Mouse (Mus musculus) stomach, embryonic 15.5 days (tissue): ENCODE results near the gene Atxn7l1. TPM values are rescaled to one million over a fixed set of nuclear protein-coding genes. Genes with fewer than 3 reads are reported as not detected.

ENCODE experiments used
- ATAC-seq: fragments of 200-750 bp; cut with Nextera tagmentation; 2 replicates; pipeline ENCODE4 v1.8.0; 2017; ENCODE audit warnings: low read depth, moderate number of reproducible peaks, moderate TSS enrichment; ENCODE audit not compliant: insufficient read depth, low FRiP score
- H3K27ac ChIP-seq: fragments of 300-500 bp; sonication (generic); 2 replicates; pipeline ENCODE4 v1.5.1; 2015; ENCODE audit warnings: mild to moderate bottlenecking, inconsistent platforms
- H3K27me3 ChIP-seq: fragments of 300-500 bp; sonication (generic); replicated peaks from 2 replicates; pipeline ENCODE4 v1.6.1; 2015; ENCODE audit warnings: inconsistent platforms
- H3K36me3 ChIP-seq: fragments of 300-500 bp; sonication (generic); 2 replicates; pipeline ENCODE4 v1.6.1; 2015; ENCODE audit warnings: inconsistent platforms
- H3K4me1 ChIP-seq: fragments of 300-500 bp; sonication (generic); 2 replicates; pipeline ENCODE4 v1.6.1; 2015; ENCODE audit warnings: inconsistent platforms
- H3K4me2 ChIP-seq: fragments of 300-500 bp; sonication (generic); 2 replicates; pipeline ENCODE4 v1.6.1; 2015; ENCODE audit warnings: mild to moderate bottlenecking, inconsistent platforms
- H3K4me3 ChIP-seq: fragments of 300-500 bp; sonication (generic); replicated peaks from 2 replicates; pipeline ENCODE4 v1.5.1; 2015; ENCODE audit warnings: inconsistent platforms
- H3K9ac ChIP-seq: fragments of 300-500 bp; sonication (generic); 2 replicates; pipeline ENCODE4 v1.6.1; 2015; ENCODE audit warnings: inconsistent platforms
- H3K9me3 ChIP-seq: fragments of 300-500 bp; sonication (generic); 2 replicates; pipeline ENCODE4 v1.6.1; 2016; ENCODE audit warnings: inconsistent platforms
- WGBS: fragments of 180-500 bp; shearing (Covaris S2); methylation state at CpG from one replicate; pipeline ENCODE4 v1.1.7; 2015; 5-methylcytosine and 5-hydroxymethylcytosine counted together
- polyA plus RNA-seq: library from polyadenylated mRNA; unstranded; fragments of >200 nt; fragmentation: Nextera tagmentation; extraction: Ambion mirVana; gene quantifications from 2 replicates; pipeline ENCODE4 v1.2.1, GENCODE M21; 2015

Atxn7l1 gene
- polyA plus RNA-seq, 1 experiment from 2014 or later = 13.1 TPM

- 53% methylated on average over 7 of the region's 7 CpGs for WGBS
- H3K27me3 ChIP-seq = no peaks in the 10 kb centered on the region
- H3K4me2 ChIP-seq = no peak overlapping the region
- no peak overlapping the region for H3K27ac ChIP-seq
- H3K4me1 ChIP-seq = peaks cover 27% of the 10 kb centered on the region; the same call in 1 of the 2 replicates
- H3K4me3 ChIP-seq = no peak overlapping the region
- H3K9ac ChIP-seq = no peak overlapping the region
- no peaks in the 10 kb centered on the region for H3K9me3 ChIP-seq
- H3K36me3 ChIP-seq = 0 out of 2 replicates have a peak, but pooled peaks cover 3% of the 10 kb centered on the region
- ATAC-seq = no peak
Measured at GRCm38 (mm10) chr12:33174171-33174570, 26.7 kb downstream of the Atxn7l1 start.

GRCm38 (mm10) chr12:33174675-33175357, 27.3 kb downstream of the Atxn7l1 start:
- Histone ChIP-seq H3K4me3 (no peak overlapping the region), H3K36me3 (0 out of 2 replicates have a peak, but pooled peaks cover 3% of the 10 kb centered on the region), H3K9ac (no peak overlapping the region), H3K27ac (no peak overlapping the region), H3K27me3 (no peaks in the 10 kb centered on the region), H3K4me2 (no peak overlapping the region), H3K4me1 (peaks cover 27% of the 10 kb centered on the region; the same call in 1 of the 2 replicates), H3K9me3 (no peaks in the 10 kb centered on the region)
- 62% methylated on average over 10 of the region's 10 CpGs for WGBS
- ATAC-seq = no peak

GRCm38 (mm10) chr12:33175621-33176554, 28.4 kb downstream of the Atxn7l1 start:
- H3K4me2 ChIP-seq = peak overlapping the region; percentile 52
- peak overlapping the region; percentile 27 for H3K4me3 ChIP-seq
- no peak overlapping the region for H3K9ac ChIP-seq
- no peak overlapping the region for H3K27ac ChIP-seq
- ATAC-seq = peak; percentile 61
- H3K4me1 ChIP-seq = peaks cover 23% of the 10 kb centered on the region; the same call in 1 of the 2 replicates
- no peaks in the 10 kb centered on the region for H3K9me3 ChIP-seq
- 12% methylated on average over 25 of the region's 25 CpGs for WGBS
- H3K36me3 ChIP-seq = 0 out of 2 replicates have a peak, but pooled peaks cover 3% of the 10 kb centered on the region
- no peaks in the 10 kb centered on the region for H3K27me3 ChIP-seq

GRCm38 (mm10) chr12:33176555-33176900, 29.0 kb downstream of the Atxn7l1 start:
- ATAC-seq = no peak
- Histone ChIP-seq H3K9me3 (no peaks in the 10 kb centered on the region), H3K36me3 (0 out of 2 replicates have a peak, but pooled peaks cover 3% of the 10 kb centered on the region), H3K27me3 (no peaks in the 10 kb centered on the region), H3K9ac (no peak overlapping the region), H3K4me2 (peak overlapping the region; percentile 52), H3K4me1 (peaks cover 23% of the 10 kb centered on the region; the same call in 1 of the 2 replicates), H3K4me3 (peak overlapping the region; percentile 27), H3K27ac (no peak overlapping the region)
- WGBS = 47% methylated on average over 5 of the region's 5 CpGs

GRCm38 (mm10) chr12:33180421-33180820, 32.9 kb downstream of the Atxn7l1 start:
- H3K4me2 ChIP-seq = no peak overlapping the region
- no peaks in the 10 kb centered on the region for H3K9me3 ChIP-seq
- H3K27me3 ChIP-seq = no peaks in the 10 kb centered on the region
- no peak for ATAC-seq
- H3K9ac ChIP-seq = no peak overlapping the region
- no peak overlapping the region for H3K4me3 ChIP-seq
- 77% methylated on average over 2 of the region's 2 CpGs for WGBS
- peaks cover 14% of the 10 kb centered on the region; the same call in 1 of the 2 replicates for H3K4me1 ChIP-seq
- H3K27ac ChIP-seq = no peak overlapping the region
- H3K36me3 ChIP-seq = no peaks in the 10 kb centered on the region

GRCm38 (mm10) chr12:33181875-33182274, 34.4 kb downstream of the Atxn7l1 start:
- no peak for ATAC-seq
- H3K4me2 ChIP-seq = no peak overlapping the region
- no peak overlapping the region for H3K9ac ChIP-seq
- 0 out of 2 replicates have a peak, but pooled peaks cover 2% of the 10 kb centered on the region for H3K4me1 ChIP-seq
- H3K4me3 ChIP-seq = no peak overlapping the region
- WGBS = 77% methylated on average over 4 of the region's 4 CpGs
- H3K36me3 ChIP-seq = no peaks in the 10 kb centered on the region
- no peaks in the 10 kb centered on the region for H3K27me3 ChIP-seq
- no peak overlapping the region for H3K27ac ChIP-seq
- no peaks in the 10 kb centered on the region for H3K9me3 ChIP-seq

- H3K36me3 ChIP-seq = no peaks in the 10 kb centered on the region
- H3K9ac ChIP-seq = no peak overlapping the region
- H3K27ac ChIP-seq = no peak overlapping the region
- WGBS = 78% methylated on average over 11 of the region's 11 CpGs
- H3K4me3 ChIP-seq = no peak overlapping the region
- H3K27me3 ChIP-seq = no peaks in the 10 kb centered on the region
- no peaks in the 10 kb centered on the region for H3K9me3 ChIP-seq
- H3K4me1 ChIP-seq = no peaks in the 10 kb centered on the region
- H3K4me2 ChIP-seq = no peak overlapping the region
- ATAC-seq = no peak
Measured at GRCm38 (mm10) chr12:33182428-33183137, 35.1 kb downstream of the Atxn7l1 start.

- no peaks in the 10 kb centered on the region for H3K36me3 ChIP-seq
- ATAC-seq = no peak
- WGBS = 73% methylated on average over 4 of the region's 4 CpGs
- no peak overlapping the region for H3K4me3 ChIP-seq
- H3K4me1 ChIP-seq = no peaks in the 10 kb centered on the region
- no peaks in the 10 kb centered on the region for H3K27me3 ChIP-seq
- H3K9ac ChIP-seq = no peak overlapping the region
- H3K9me3 ChIP-seq = no peaks in the 10 kb centered on the region
- H3K27ac ChIP-seq = no peak overlapping the region
- no peak overlapping the region for H3K4me2 ChIP-seq
Measured at GRCm38 (mm10) chr12:33183138-33183627, 35.7 kb downstream of the Atxn7l1 start.

GRCm38 (mm10) chr12:33184137-33184536, 36.6 kb downstream of the Atxn7l1 start:
- Histone ChIP-seq H3K27me3 (no peaks in the 10 kb centered on the region), H3K4me1 (no peaks in the 10 kb centered on the region), H3K9ac (no peak overlapping the region), H3K4me3 (no peak overlapping the region), H3K27ac (no peak overlapping the region), H3K36me3 (no peaks in the 10 kb centered on the region), H3K9me3 (no peaks in the 10 kb centered on the region), H3K4me2 (no peak overlapping the region)
- ATAC-seq = no peak
- WGBS = 97% methylated on average over 3 of the region's 3 CpGs

- H3K27me3 ChIP-seq = no peaks in the 10 kb centered on the region
- no peaks in the 10 kb centered on the region for H3K4me1 ChIP-seq
- no peak overlapping the region for H3K9ac ChIP-seq
- H3K4me2 ChIP-seq = no peak overlapping the region
- no peaks in the 10 kb centered on the region for H3K36me3 ChIP-seq
- peak overlapping the region; percentile 5; the same call in 1 of the 2 replicates for H3K27ac ChIP-seq
- ATAC-seq = no peak
- WGBS = 45% methylated on average over 6 of the region's 6 CpGs
- no peaks in the 10 kb centered on the region for H3K9me3 ChIP-seq
- H3K4me3 ChIP-seq = no peak overlapping the region
Measured at GRCm38 (mm10) chr12:33185046-33185445, 37.6 kb downstream of the Atxn7l1 start.

GRCm38 (mm10) chr12:33186331-33186730, 38.8 kb downstream of the Atxn7l1 start:
- H3K4me1 ChIP-seq = 0 out of 2 replicates have a peak, but pooled peaks cover 6% of the 10 kb centered on the region
- H3K4me3 ChIP-seq = no peak overlapping the region
- H3K9me3 ChIP-seq = no peaks in the 10 kb centered on the region
- no peaks in the 10 kb centered on the region for H3K27me3 ChIP-seq
- H3K4me2 ChIP-seq = no peak overlapping the region
- H3K27ac ChIP-seq = no peak overlapping the region
- 97% methylated on average over 2 of the region's 2 CpGs for WGBS
- ATAC-seq = no peak
- H3K36me3 ChIP-seq = no peaks in the 10 kb centered on the region
- H3K9ac ChIP-seq = no peak overlapping the region
